Mouse (Mus musculus): Measurements from ENCODE around the gene 1700001O22Rik. TPM values are rescaled to one million over a fixed set of nuclear protein-coding genes. Genes with fewer than 3 reads are reported as not detected.
A peak's percentile ranks its signal among the peaks of the same experiment; 100 is the strongest.

The 1700001O22Rik gene
- polyA plus RNA-seq, 1 experiment = 2.2 TPM

GRCm38 (mm10) chr2:30768529-30768928 is 34.9 kb downstream of the 1700001O22Rik start:
- Histone ChIP-seq H3K4me1 (ENCODE audit: control insufficient read depth, insufficient read depth, low read length) (peaks cover 6% of the 10 kb centered on the region), H3K9ac (ENCODE audit: low read depth, poor library complexity, severe bottlenecking) (no peak overlapping the region), H3K4me3 (ENCODE audit: low read depth, low read length) (no peak overlapping the region), H3K27ac (ENCODE audit: insufficient read depth, low read length) (no peak overlapping the region), H3K27me3 (ENCODE audit: control insufficient read depth, insufficient read depth, low read length, poor library complexity, severe bottlenecking) (0 out of 2 replicates have a peak, but pooled peaks cover 1% of the 10 kb centered on the region), H3K9me3 (replicated peaks; ENCODE audit: control insufficient read depth, insufficient read depth, low read length, poor library complexity, severe bottlenecking) (no peaks in the 10 kb centered on the region), H3K36me3 (ENCODE audit: control insufficient read depth, insufficient read depth, low read length, poor library complexity, severe bottlenecking) (no peaks in the 10 kb centered on the region)
- TF ChIP-seq CTCF (IDR thresholded peaks at IDR 0.05; ENCODE audit: low read depth, low read length) = no peak
- TF ChIP-seq EP300 (IDR thresholded peaks at IDR 0.05; ENCODE audit: insufficient read depth, low read depth, low read length) = no peak
- no peak for TF ChIP-seq POLR2A (IDR thresholded peaks at IDR 0.05; ENCODE audit: insufficient read depth, low read length)

- peaks cover 2% of the 10 kb centered on the region for H3K4me1 ChIP-seq (ENCODE audit: control insufficient read depth, insufficient read depth, low read length)
- H3K4me3 ChIP-seq (ENCODE audit: low read depth, low read length) = no peak overlapping the region
- TF ChIP-seq CTCF (IDR thresholded peaks at IDR 0.05; ENCODE audit: low read depth, low read length) (no peak), EP300 (IDR thresholded peaks at IDR 0.05; ENCODE audit: insufficient read depth, low read depth, low read length) (no peak), POLR2A (IDR thresholded peaks at IDR 0.05; ENCODE audit: insufficient read depth, low read length) (no peak)
- H3K9ac ChIP-seq (ENCODE audit: low read depth, poor library complexity, severe bottlenecking) = no peak overlapping the region
- H3K27me3 ChIP-seq (ENCODE audit: control insufficient read depth, insufficient read depth, low read length, poor library complexity, severe bottlenecking) = 0 out of 2 replicates have a peak, but pooled peaks cover 1% of the 10 kb centered on the region
- no peak overlapping the region for H3K27ac ChIP-seq (ENCODE audit: insufficient read depth, low read length)
- no peaks in the 10 kb centered on the region for H3K36me3 ChIP-seq (ENCODE audit: control insufficient read depth, insufficient read depth, low read length, poor library complexity, severe bottlenecking)
- H3K9me3 ChIP-seq (replicated peaks; ENCODE audit: control insufficient read depth, insufficient read depth, low read length, poor library complexity, severe bottlenecking) = no peaks in the 10 kb centered on the region
Measured at GRCm38 (mm10) chr2:30767626-30768240, 35.7 kb downstream of the 1700001O22Rik start.

GRCm38 (mm10) chr2:30766446-30766845 is 37.0 kb downstream of the 1700001O22Rik start:
- TF ChIP-seq EP300 (IDR thresholded peaks at IDR 0.05; ENCODE audit: insufficient read depth, low read depth, low read length) (no peak), CTCF (IDR thresholded peaks at IDR 0.05; ENCODE audit: low read depth, low read length) (no peak), POLR2A (IDR thresholded peaks at IDR 0.05; ENCODE audit: insufficient read depth, low read length) (no peak)
- H3K9me3 ChIP-seq (replicated peaks; ENCODE audit: control insufficient read depth, insufficient read depth, low read length, poor library complexity, severe bottlenecking) = no peaks in the 10 kb centered on the region
- 0 out of 2 replicates have a peak, but pooled peaks cover 1% of the 10 kb centered on the region for H3K27me3 ChIP-seq (ENCODE audit: control insufficient read depth, insufficient read depth, low read length, poor library complexity, severe bottlenecking)
- no peak overlapping the region for H3K27ac ChIP-seq (ENCODE audit: insufficient read depth, low read length)
- H3K4me3 ChIP-seq (ENCODE audit: low read depth, low read length) = no peak overlapping the region
- no peaks in the 10 kb centered on the region for H3K36me3 ChIP-seq (ENCODE audit: control insufficient read depth, insufficient read depth, low read length, poor library complexity, severe bottlenecking)
- no peaks in the 10 kb centered on the region for H3K4me1 ChIP-seq (ENCODE audit: control insufficient read depth, insufficient read depth, low read length)
- H3K9ac ChIP-seq (ENCODE audit: low read depth, poor library complexity, severe bottlenecking) = no peak overlapping the region

GRCm38 (mm10) chr2:30760706-30761105 is 42.8 kb downstream of the 1700001O22Rik start:
- Histone ChIP-seq H3K36me3 (ENCODE audit: control insufficient read depth, insufficient read depth, low read length, poor library complexity, severe bottlenecking) (no peaks in the 10 kb centered on the region), H3K4me3 (ENCODE audit: low read depth, low read length) (no peak overlapping the region), H3K27me3 (ENCODE audit: control insufficient read depth, insufficient read depth, low read length, poor library complexity, severe bottlenecking) (no peaks in the 10 kb centered on the region), H3K4me1 (ENCODE audit: control insufficient read depth, insufficient read depth, low read length) (peaks cover 18% of the 10 kb centered on the region), H3K27ac (ENCODE audit: insufficient read depth, low read length) (peak overlapping the region; percentile 75; the same call in 1 of the 2 replicates), H3K9ac (ENCODE audit: low read depth, poor library complexity, severe bottlenecking) (no peak overlapping the region), H3K9me3 (replicated peaks; ENCODE audit: control insufficient read depth, insufficient read depth, low read length, poor library complexity, severe bottlenecking) (0 out of 2 replicates have a peak, but pooled peaks cover 4% of the 10 kb centered on the region)
- TF ChIP-seq POLR2A (IDR thresholded peaks at IDR 0.05; ENCODE audit: insufficient read depth, low read length) (no peak), EP300 (IDR thresholded peaks at IDR 0.05; ENCODE audit: insufficient read depth, low read depth, low read length) (no peak), CTCF (IDR thresholded peaks at IDR 0.05; ENCODE audit: low read depth, low read length) (no peak)

GRCm38 (mm10) chr2:30759858-30760547 is 43.5 kb downstream of the 1700001O22Rik start:
- Histone ChIP-seq H3K27ac (ENCODE audit: insufficient read depth, low read length) (peak overlapping the region; percentile 82), H3K27me3 (ENCODE audit: control insufficient read depth, insufficient read depth, low read length, poor library complexity, severe bottlenecking) (no peaks in the 10 kb centered on the region), H3K9me3 (replicated peaks; ENCODE audit: control insufficient read depth, insufficient read depth, low read length, poor library complexity, severe bottlenecking) (0 out of 2 replicates have a peak, but pooled peaks cover 4% of the 10 kb centered on the region), H3K4me1 (ENCODE audit: control insufficient read depth, insufficient read depth, low read length) (peaks cover 18% of the 10 kb centered on the region), H3K9ac (ENCODE audit: low read depth, poor library complexity, severe bottlenecking) (no peak overlapping the region), H3K4me3 (ENCODE audit: low read depth, low read length) (no peak overlapping the region), H3K36me3 (ENCODE audit: control insufficient read depth, insufficient read depth, low read length, poor library complexity, severe bottlenecking) (no peaks in the 10 kb centered on the region)
- TF ChIP-seq EP300 (IDR thresholded peaks at IDR 0.05; ENCODE audit: insufficient read depth, low read depth, low read length) (peak; percentile 95), CTCF (IDR thresholded peaks at IDR 0.05; ENCODE audit: low read depth, low read length) (no peak), POLR2A (IDR thresholded peaks at IDR 0.05; ENCODE audit: insufficient read depth, low read length) (no peak)

GRCm38 (mm10) chr2:30759442-30759841 is 44.0 kb downstream of the 1700001O22Rik start:
- Histone ChIP-seq H3K36me3 (ENCODE audit: control insufficient read depth, insufficient read depth, low read length, poor library complexity, severe bottlenecking) (no peaks in the 10 kb centered on the region), H3K27ac (ENCODE audit: insufficient read depth, low read length) (peak overlapping the region; percentile 82), H3K9ac (ENCODE audit: low read depth, poor library complexity, severe bottlenecking) (no peak overlapping the region), H3K27me3 (ENCODE audit: control insufficient read depth, insufficient read depth, low read length, poor library complexity, severe bottlenecking) (no peaks in the 10 kb centered on the region), H3K4me1 (ENCODE audit: control insufficient read depth, insufficient read depth, low read length) (peaks cover 18% of the 10 kb centered on the region), H3K4me3 (ENCODE audit: low read depth, low read length) (no peak overlapping the region), H3K9me3 (replicated peaks; ENCODE audit: control insufficient read depth, insufficient read depth, low read length, poor library complexity, severe bottlenecking) (0 out of 2 replicates have a peak, but pooled peaks cover 4% of the 10 kb centered on the region)
- no peak for TF ChIP-seq CTCF (IDR thresholded peaks at IDR 0.05; ENCODE audit: low read depth, low read length)
- no peak for TF ChIP-seq EP300 (IDR thresholded peaks at IDR 0.05; ENCODE audit: insufficient read depth, low read depth, low read length)
